Mouse (Mus musculus) layer of hippocampus, postnatal 36 days (tissue): ENCODE results near the gene Cct3. TPM values are rescaled to one million over a fixed set of nuclear protein-coding genes. Genes with fewer than 3 reads are reported as not detected.
"Not testable (repeated sequence)": the region's sequence is repeated elsewhere in the genome, so short reads cannot be mapped to it uniquely, and the experiment has no call there.

ENCODE experiments used
- DNase-seq, 2 experiments: peaks; one replicate each; pipeline ENCODE4 v3.0.0; 2022
- total RNA-seq, 2 experiments: library from RNA; stranded (reverse); gene quantifications; 2 replicates each; pipeline ENCODE4 v1.2.3; 2021

The Cct3 gene
- 100 to 1,000 TPM; 185 to 188 TPM for total RNA-seq

DNA sequence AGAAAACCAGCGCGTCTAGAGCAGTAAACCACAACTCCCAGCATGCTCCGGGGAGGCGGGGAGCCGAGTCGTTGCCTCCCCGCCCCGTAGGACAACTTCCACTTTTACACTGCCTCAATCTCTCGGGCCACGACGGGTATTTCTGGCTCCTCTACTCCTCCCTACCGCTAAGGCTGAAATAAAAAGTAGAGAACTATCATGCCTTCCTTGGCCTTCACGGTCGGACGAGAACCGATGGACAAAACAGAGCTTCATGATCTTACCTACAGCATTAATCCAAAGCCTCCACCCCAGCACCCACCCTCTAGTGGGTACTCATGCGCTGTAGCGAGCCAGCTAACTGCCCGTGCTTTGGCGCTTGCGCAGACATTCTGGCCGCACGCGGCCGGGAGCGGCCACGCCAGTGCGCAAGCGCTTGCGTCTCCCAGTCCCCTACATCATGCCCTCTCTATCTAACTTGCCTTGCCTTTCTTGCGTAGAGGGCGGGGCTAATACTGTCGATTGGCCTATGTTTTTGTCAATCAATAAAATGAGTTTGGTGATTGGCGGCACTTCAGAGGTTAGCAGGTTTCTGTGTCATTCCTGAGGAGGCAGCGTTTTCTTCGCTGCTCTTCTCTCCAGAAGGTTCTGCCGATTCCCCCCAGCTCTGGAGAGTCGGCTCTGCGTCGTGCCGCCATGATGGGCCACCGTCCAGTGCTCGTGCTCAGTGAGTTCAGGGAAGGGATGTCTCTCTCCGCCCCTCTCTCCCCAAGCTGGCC, at the start of gene Cct3, which contains the start of gene Tsacc:
Gene Cct3 (plus strand): TSS at position 556 of the 758 bp plus-strand sequence.
Gene Tsacc (minus strand): TSS at position 439 of the 758 bp plus-strand sequence.
- DNase-seq: peak; percentile 95

DNA sequence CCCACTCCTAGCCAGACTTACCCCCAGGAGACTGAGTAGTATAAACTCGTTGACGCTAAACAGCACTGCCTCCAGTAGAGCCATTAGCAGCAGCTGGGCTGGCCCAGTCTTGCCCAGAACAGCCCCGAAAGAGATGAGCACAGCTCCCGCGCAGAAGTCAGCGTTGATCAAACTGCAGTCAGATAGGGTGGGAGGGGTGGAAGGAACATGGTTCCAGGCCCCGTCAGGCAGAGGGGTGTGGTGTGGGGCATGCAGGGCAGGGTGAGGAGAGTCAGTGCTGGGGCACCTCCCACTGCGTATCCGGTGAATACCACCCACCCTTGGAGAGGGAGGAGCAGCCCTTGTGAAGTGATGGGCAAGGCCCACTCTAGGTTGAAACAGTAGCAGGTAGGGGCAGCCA, 49.2 kb upstream of the Cct3 start:
- DNase-seq: no peak

DNA sequence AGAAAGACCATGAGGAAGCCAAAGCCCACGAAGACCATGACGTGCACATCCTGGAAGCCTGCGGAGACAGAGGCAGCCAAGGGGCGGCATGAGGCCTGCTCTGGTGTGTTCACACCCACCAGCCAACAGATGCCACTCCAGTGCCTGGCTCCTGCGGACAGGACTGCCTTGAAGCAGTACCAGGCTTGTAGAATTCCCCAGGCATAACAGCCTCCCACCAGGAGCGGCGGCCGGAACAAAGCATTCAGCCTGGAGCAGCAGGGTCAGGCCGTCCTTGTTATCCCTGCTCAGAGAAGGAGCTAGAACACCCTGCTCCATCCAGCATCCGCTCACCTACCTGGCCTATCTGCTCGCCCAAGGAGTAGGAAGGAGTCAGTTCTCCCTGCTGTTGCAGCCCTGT, 48.5 kb upstream of the Cct3 start:
- DNase-seq: no peak

DNA sequence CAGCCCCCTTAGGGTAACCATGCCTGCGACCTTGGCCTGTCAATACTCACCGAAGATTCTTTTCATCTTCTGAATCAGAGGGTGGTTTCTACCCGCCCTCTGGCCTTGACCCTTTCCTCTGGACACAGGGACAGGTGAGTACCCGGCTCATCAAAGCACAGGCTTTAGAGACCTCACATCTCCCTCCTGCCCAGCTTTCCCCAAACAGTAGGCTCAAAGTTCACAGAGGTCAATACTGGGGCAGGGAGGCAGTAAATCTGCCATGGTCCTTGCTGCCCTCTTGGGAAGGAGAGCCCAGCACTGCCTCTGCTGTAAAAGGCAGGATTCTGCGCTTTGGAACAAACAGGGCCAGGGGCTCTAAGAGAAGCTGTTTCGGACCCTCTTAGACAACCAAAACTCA, 44.2 kb upstream of the Cct3 start:
- no peak for DNase-seq

DNA sequence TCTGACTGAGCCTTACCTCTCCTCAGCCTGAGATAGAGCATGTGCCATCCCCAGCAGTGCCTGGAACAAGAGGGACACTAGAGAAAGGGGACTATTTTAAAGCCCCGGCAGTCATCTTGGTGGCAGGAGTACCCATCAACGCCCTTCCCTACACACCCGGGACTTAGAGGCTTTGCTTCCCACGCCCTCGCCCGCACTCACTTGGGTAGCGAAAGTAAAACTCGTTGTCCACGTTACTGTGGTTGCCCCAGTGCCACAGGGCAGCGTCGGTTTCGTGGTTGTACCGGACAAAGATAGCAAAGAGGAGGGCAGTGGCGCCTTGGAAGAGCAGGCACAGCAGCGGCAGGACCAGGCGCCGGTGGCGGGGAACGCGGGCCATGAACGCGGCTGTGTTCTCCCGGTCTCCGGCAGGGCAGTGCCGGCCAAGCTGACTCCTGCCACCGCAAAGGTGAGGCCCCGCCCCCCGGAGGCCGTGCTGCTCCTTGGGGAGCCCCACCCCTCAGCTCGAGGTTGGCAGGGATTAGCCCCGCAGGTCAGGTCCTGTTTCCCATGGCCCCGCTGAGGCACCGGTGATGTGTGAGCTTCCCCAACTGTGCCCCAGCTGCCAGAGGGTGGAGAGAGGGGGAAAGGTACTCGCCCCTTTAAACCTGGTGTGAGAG, 42.5 kb upstream of the Cct3 start, which contains the start of gene Rhbg:
Gene Rhbg (minus strand): TSS at position 442 of the 659 bp plus-strand sequence.
- DNase-seq: no peak

DNA sequence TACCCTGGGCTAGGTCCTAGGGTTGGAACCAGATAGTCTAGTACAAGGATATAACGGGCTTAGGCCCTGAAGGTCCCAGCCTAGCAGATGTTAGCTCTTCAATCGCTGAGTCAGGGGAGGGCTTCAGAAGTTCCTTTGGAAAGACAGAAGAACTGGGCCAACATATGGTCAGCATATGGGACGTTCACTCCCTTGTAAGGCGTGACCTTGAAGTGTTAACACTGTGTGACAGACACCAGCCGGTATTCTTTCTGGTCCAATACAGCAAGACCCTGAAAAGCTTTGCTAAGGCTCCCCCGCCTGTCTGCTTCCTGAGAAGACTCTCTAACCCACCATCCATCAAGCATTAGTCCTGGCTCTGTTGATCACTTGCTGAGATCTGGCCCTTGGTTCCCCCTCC, 41.0 kb upstream of the Cct3 start:
- DNase-seq: no peak

DNA sequence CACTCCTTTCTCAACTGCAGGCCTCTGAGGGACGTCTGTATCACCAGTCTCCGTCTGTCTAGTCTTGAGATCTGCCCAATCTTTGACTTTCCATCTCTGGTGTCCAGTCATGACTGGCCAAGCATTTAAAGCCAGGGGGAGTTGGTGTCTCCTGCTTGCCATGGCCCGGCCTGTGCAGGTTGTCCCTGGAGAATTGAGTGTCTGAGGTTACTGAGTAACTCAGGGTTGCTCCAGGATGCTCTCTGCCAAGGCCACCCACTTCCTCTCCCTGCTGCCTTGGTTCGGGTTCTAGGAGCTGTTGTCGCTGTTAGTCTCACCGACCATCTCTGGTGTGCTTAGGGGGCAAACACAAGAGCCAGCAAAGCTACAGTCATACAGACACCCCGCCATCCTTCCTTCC, 40.5 kb upstream of the Cct3 start:
- DNase-seq: no peak

DNA sequence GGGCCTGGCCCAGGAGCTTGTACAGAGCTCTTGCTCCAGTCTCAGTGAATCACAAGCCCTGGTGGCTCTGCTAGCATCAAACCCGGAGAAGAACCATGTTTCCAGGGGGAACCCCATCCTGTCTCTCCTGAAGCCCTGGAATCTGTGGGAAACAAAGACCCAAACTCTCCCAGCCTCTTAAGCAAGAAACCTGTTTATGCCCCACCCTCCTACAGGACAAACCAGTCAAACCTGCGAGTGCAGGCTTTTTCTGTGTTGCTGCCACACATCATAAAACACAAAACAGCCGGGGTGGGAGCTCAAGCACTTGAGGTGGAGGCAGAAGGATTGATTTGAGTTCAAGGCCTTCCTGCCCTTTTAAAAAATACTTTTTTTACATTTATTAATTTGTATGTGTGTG, 34.6 kb upstream of the Cct3 start:
- no peak for DNase-seq

DNA sequence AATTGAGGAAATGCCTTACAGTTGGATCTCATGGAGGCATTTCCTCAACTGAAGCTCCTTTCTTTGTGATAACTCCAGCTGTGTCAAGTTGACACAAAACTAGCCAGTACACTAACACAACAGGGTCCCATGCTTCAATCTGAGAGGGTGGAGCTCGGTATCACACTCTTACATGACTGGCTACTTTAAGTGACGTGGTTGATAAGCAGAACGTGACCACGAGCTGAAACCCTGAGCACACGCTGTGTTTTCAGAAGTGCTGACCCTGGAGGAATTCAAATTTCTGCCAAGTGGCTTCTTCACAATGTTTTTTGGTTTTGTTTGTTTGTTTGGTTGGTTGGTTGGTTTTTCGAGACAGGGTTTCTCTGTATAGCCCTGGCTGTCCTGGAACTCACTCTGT, 28.9 kb upstream of the Cct3 start:
- DNase-seq: not testable (repeated sequence)

DNA sequence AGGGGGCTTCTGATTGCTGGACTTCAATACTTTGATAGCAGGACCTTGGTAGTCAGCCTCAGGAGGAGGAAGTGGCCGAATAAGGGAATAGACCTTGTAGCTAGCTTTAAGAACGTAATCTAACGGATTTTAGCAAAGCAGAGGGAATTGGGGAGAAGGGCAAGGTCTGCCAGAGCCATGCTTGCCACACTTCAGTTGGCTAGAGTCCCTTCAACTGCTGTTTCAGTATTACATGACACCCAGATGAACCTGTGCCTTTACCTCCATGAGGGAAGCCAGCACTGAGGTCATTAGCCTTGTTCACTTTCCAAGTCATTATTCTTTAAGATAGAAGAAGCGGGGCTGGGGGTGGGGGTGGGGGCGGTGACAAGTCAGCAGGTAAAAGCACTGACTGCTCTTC, 27.9 kb upstream of the Cct3 start:
- no peak for DNase-seq

DNA sequence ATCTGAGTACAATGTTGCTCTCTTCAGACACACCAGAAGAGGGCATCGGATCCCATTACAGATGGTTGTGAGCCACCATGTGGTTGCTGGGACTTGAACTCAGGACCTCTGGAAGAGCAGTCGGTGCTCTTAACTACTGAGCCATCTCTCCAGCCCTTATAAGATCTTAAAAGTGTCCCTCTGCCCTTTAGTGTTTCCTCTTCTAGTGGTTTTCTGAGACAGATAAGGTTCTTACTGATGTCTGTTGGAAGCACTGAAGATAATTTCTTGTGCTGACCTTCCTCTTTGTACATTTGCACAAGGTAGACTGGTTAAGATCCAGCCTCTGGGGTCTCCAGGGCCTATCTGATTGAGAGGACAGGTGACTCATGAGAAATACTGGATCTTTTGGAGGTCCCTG, 25.6 kb upstream of the Cct3 start:
- not testable (repeated sequence) for DNase-seq

DNA sequence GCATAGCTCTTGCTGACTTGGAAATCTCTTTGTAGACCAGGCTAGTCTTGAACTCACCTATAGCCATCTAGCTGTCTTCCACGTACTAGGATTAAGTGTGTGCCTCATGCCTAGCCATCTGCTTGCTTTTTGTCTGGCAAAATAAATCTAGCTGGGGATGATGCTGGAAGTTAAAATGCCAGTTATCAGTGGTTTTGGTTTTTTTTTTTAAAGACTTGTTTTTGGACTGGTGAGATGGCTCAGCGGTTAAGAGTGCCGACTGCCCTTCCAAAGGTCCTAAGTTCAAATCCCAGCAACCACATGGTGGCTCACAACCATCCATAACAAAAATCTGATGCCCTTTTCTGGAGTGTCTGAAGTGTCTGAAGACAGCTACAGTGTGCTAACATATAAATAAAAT, 25.1 kb upstream of the Cct3 start:
- DNase-seq: no peak

DNA sequence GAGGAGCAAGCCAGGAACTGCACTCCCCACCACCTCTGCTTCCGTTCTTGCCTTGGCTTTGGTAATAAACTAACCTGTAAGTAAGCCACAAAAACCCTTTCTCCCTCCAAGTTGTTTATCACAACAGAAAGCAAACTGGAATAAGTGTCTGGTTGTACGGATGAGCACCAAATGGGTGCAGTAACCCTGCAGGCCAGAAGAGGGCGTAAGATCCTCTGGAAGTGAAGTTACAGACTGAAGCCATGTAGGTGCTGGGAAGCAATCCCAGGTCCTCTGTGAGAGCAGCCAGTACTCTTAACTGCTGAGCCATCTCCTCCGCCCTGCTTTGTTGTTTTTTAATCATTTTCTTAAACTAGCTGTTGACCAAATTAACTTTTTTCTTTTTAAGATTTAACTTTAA, 22.9 kb upstream of the Cct3 start:
- no peak for DNase-seq

DNA sequence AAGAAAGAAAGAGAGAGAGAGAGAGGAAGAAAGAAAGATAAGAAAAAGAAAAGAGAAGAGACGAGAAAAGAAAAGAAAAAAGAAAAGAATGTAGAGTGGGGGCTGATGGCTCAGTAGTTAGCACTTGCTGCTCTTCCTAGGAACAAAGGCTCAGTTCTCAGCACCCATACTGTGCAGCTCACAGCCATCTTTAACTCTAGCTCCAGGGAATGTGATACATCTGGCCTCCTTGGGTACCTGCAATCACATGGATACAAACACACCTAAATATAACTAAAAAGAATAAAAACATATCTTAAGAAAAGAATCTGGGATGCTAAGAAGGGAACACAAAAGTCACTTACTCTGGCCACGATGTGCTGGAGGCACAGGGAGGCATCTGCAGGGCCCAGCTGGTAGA, 20.8 kb upstream of the Cct3 start:
- no peak for DNase-seq

DNA sequence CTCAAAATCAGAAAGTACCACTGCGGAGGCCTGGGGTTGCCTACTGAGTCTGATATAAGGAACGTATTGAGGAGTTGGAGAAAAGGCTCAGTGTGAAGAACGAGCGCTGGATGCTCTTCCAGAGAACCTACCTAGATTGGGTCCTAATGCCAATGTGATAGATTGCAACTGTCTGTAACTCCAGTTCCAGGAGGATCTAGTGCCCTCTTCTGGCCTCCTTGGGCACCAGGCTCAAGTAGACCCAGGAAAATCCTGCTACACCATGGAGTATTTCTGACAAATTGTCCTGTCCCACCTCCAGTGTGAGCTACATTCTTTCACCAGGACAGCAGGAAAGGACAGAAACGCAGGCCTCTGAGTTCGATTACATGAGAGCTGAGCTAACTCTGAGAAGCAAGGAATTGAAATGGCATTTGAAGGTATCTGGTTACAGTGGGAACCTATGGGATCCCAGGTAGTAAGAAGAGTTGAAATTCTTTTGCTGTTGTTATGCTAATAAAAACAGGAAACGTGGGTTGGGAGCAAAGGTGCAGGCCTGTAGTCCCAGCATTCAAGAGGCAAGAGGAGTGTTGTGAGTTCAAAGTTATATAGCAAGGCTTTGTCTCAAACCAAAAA, 20.3 kb upstream of the Cct3 start:
- DNase-seq: peak; percentile 16

DNA sequence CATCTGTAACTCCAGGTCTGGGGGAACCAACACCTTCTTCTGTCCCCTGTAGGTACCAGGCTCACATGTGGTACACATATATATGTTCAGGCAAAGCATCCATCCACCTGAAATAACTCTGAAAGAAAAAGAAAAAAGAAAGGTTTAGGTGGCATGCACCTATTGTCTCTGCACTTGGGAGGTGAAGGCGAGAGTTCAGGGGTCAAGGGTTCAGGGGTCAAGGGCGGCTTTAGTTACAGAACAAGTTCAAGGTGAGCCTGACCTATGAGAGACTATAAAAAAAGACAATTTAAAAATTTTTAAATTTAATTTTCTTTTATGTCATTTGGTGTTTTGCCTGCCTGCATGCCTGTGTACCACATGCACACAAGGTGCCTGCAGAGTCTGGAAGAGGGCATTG, 16.9 kb upstream of the Cct3 start:
- no peak for DNase-seq

DNA sequence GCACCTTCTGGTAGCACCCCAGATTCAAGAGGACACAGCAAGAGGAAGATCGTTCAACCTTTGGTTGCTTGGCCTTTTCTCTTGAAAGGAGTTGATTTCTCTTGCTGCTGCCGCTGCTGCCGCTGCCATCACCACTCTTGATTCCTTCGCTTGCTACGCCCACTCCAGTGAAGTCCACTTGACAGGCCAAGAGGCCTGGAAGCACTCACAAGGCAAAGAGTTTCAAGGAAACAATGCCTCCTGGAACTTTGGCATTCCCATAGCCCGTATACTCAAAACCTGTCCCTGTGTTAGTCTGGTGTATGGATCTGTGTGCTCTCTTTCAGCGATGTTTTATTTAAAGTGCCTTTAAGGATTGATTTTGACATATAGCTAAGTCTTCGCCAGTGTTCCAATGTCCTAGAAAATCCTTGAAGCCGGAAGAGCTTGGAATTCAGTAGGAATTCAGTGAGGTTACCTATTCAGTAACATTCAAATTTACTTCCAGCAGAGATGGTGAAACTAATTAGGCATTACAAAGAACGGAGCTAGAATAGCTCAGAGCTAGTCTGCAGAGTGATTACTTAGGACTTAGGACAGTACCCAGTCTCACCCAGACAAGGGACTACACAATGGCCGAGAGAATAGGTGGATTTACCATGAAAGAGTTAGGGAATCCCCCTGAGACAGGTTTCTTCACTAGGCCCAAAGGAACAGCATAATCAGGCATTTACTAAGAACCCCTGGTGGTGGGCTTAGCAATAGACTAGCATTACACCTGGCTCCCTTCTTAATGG, 15.6 kb upstream of the Cct3 start:
- not testable (repeated sequence) for DNase-seq

DNA sequence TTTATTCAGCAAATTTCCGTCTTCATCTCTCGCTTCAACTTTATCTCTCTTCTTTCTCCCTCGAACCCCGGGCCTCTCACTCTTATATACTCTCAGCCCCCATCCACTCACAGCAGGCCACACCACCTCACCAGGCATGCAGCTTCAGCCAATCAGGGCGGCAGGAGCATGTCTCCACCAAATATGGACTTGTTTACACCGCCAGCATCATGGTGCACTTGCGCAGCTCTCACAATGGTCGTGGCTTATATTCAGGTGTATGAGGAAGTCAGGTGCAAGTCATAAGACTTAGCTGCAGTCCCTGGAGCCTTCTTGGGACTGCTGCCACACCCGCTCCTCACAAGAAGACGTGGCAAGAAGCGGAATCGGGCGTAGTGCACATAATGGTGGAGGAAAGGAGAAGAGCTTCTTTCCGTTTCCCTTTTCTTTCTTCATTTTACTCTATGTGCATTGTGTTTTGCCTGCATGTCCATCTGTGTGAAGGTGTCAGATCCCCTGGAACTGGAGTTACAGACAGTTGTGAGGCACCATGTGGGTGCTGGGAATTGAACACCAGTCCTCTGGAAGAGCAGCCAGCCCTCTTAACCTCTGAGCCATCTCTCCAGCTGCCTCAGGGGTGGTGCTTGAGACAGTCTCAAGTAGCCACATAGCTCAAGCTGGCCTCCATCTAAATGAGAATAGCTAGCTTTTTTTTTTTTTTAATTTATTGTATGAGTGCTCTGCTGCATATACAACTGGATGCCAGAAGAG, 11.9 kb upstream of the Cct3 start:
- DNase-seq: not testable (repeated sequence)

DNA sequence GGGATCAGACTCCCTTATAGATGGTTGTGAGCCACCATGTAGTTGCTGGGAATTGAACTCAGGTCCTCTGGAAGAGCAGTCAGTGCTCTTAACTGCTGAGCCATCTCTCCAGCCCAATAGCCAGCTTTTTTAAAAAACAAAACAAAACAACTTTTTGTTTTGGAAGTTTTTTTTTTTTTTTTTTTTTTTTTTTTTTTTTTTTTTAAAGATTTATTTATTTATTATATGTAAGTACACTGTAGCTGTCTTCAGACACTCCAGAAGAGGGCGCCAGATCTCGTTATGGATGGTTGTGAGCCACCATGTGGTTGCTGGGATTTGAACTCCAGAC, 11.4 kb upstream of the Cct3 start:
- not testable (repeated sequence) for DNase-seq

DNA sequence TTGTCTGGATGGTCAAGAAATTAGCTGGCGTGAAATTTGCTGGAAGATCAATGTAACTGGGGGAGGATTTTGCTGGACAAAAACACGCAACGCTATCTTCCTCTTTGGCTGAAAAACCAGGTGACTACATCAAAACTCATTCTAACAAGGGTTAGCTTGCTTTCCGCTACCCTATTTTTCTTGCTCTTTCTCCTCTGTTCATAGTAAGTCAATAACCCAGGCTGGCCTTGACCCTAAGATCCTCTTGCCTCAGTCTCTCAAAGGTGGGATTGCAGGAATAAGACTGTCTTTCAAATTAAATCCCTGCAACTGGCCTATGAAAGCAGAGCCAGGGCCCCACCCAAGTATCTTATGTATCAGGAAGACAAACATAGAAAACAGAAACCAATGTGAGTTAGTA, 9.8 kb upstream of the Cct3 start, which contains the start of gene Gm38392:
Gene Gm38392 (minus strand): TSS at position 101 of the 400 bp plus-strand sequence.
- no peak for DNase-seq

DNA sequence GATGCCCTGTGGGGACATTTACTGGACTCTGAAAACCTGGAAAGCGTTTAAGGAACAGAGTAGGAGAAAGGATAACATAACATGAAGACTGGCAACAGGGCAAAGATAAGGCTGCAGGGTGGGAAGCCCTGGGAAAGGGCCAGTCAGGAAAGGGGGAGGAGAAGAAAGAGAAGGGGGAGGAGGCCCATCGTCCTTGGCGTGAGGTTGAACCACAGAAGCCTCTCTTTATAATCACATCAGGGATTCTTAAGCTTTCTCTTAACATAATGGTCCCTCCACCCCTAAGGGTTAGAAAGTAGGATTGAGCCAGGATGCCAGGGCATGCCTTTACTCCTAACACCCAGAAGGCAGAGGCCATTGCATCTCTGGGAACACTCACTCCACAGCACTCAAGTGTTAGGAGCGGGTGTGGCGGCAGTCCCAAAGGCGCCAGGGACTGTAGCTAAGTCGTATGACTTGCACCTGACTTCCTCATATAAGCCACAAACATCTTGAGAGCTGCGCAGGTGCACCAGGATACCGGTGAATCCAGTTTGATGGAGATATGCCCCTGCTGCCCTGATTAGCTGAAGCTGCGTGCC, 8.7 kb upstream of the Cct3 start:
- DNase-seq: not testable (repeated sequence)

DNA sequence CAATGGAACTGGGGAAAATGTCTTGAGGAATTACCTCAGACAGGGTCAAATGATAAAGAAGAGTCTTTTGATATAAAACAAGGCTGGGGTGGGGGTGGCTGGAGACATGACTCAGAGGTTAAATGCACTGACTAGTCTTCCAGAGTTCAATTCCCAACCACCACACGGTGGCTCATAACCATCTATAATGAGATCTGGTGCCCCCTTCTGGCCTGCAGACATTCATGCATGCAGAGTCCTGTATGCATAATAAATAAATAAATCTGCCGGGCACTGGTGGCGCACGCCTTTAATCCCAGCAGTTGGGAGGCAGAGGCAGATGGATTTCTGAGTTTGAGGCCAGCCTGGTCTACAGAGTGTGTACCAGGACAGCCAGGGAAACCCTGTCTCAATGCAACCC, 4.9 kb upstream of the Cct3 start:
- DNase-seq: no peak
